Mouse (Mus musculus) neural tube, embryonic 14.5 days (tissue): Measurements from ENCODE around the gene Gm49359. TPM values are rescaled to one million over a fixed set of nuclear protein-coding genes. Genes with fewer than 3 reads are reported as not detected.
A peak's percentile ranks its signal among the peaks of the same experiment; 100 is the strongest.
"Not testable (repeated sequence)": the region's sequence is repeated elsewhere in the genome, so short reads cannot be mapped to it uniquely, and the experiment has no call there.

ENCODE experiments used
- ATAC-seq: fragments of 200-750 bp; cut with Nextera tagmentation; 2 replicates; pipeline ENCODE4 v1.8.0; 2017; ENCODE audit warnings: low read depth, mild to moderate bottlenecking, moderate TSS enrichment, moderate library complexity
- H3K27ac ChIP-seq: fragments of 300-500 bp; sonication (generic); 2 replicates; pipeline ENCODE4 v1.5.1; 2014; ENCODE audit warnings: low read depth, mild to moderate bottlenecking, control low read depth, low read length, moderate library complexity, mixed read lengths
- H3K27me3 ChIP-seq: fragments of 300-500 bp; sonication (generic); 2 replicates; pipeline ENCODE4 v1.6.1; 2014; ENCODE audit warnings: low read length; ENCODE audit not compliant: control insufficient read depth, insufficient read depth
- H3K36me3 ChIP-seq: fragments of 300-500 bp; sonication (generic); 2 replicates; pipeline ENCODE4 v1.6.1; 2014; ENCODE audit warnings: low read length, mixed read lengths; ENCODE audit not compliant: control insufficient read depth, insufficient read depth
- H3K4me1 ChIP-seq: fragments of 300-500 bp; sonication (generic); 2 replicates; pipeline ENCODE4 v1.6.1; 2014; ENCODE audit warnings: low read length; ENCODE audit not compliant: control insufficient read depth, insufficient read depth
- H3K4me2 ChIP-seq: fragments of 300-500 bp; sonication (generic); 2 replicates; pipeline ENCODE4 v1.6.1; 2014; ENCODE audit warnings: mild to moderate bottlenecking, low read depth, low read length, control low read depth
- H3K4me3 ChIP-seq: fragments of 300-500 bp; sonication (generic); 2 replicates; pipeline ENCODE4 v1.5.1; 2014; ENCODE audit warnings: low read depth, low read length, control low read depth, mixed read lengths
- H3K9ac ChIP-seq: fragments of 300-500 bp; sonication (generic); replicated peaks from 2 replicates; pipeline ENCODE4 v1.6.1; 2014; ENCODE audit warnings: low read depth, mild to moderate bottlenecking, control low read depth, low read length, mixed read lengths
- H3K9me3 ChIP-seq: fragments of 300-500 bp; sonication (generic); 2 replicates; pipeline ENCODE4 v1.6.1; 2016; ENCODE audit warnings: low read length; ENCODE audit not compliant: control insufficient read depth
- WGBS: fragments of 180-500 bp; shearing (Covaris S2); extraction: QIAGEN DNeasy Blood & Tissue Kit; methylation state at CpG from one replicate; pipeline ENCODE4 v1.1.7; 2014; 5-methylcytosine and 5-hydroxymethylcytosine counted together
- microRNA-seq: library from miRNA; unstranded; fragments of <30 nt; microRNA quantifications from one replicate; pipeline ENCODE4, GENCODE M21; 2016
- polyA plus RNA-seq: library from polyadenylated mRNA; unstranded; fragments of >200 nt; fragmentation: Nextera tagmentation; extraction: Ambion mirVana; gene quantifications from 2 replicates; pipeline ENCODE4 v1.2.1, GENCODE M21; 2014

Gene Gm49359
- 17.2 and 19.1 TPM in 2 replicates for polyA plus RNA-seq

DNA sequence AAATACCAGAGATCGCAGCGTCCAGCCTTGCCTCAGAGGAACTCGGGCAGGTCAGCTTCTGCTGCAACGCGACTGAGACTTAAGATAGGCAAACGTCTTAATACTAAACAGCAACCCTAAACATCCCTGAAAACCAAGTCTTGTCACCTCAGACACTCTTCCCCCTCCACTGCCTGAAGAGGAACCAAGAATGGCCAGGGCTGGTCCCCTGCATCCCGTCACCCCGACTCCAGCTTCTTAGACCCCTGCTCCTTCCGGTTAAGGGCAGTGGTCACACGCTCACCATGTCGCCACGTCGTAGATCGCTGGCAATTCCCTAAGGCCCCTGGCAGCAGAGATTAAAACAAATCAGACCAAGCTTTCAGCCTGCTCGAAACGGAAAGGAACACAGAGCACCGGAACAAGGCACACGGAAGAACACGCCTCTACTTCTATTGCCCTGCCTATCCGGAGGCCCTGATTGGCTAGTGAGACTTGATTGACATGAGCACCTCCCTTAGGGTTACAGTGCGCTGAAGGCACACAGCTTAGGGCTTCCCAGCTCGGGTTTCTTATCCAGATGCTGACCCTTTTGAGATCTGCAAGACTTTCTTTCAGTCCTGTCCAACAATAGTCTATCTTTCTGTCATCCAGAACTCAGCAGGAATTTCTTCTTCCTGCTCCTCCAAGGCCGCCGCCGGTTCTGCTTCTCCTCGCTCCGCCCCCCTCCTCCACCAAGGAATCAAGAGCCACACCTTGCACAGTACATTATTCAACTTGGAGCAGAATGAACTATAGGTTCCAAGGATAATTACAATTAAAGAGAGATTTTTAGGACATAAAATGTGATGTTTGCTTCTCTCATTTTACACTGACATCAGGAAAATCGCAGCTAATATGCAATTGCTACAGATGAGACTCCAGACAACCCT, at the start of gene Gm49359:
Gene Gm49359, minus strand, starts transcription at position 409 of the 911 bp plus-strand sequence.
- 1% methylated on average over 28 of the region's 28 CpGs for WGBS
- not testable (repeated sequence) for H3K4me1 ChIP-seq, H3K27me3 ChIP-seq, H3K36me3 ChIP-seq, H3K9me3 ChIP-seq
- Histone ChIP-seq H3K4me2 (peak within 1 kb of the TSS; percentile 38; the same call in 1 of the 2 replicates), H3K27ac (peak within 1 kb of the TSS; percentile 76), H3K9ac (peak within 1 kb of the TSS; percentile 53), H3K4me3 (peak within 1 kb of the TSS; percentile 43)
- ATAC-seq, result peak; percentile 100

DNA sequence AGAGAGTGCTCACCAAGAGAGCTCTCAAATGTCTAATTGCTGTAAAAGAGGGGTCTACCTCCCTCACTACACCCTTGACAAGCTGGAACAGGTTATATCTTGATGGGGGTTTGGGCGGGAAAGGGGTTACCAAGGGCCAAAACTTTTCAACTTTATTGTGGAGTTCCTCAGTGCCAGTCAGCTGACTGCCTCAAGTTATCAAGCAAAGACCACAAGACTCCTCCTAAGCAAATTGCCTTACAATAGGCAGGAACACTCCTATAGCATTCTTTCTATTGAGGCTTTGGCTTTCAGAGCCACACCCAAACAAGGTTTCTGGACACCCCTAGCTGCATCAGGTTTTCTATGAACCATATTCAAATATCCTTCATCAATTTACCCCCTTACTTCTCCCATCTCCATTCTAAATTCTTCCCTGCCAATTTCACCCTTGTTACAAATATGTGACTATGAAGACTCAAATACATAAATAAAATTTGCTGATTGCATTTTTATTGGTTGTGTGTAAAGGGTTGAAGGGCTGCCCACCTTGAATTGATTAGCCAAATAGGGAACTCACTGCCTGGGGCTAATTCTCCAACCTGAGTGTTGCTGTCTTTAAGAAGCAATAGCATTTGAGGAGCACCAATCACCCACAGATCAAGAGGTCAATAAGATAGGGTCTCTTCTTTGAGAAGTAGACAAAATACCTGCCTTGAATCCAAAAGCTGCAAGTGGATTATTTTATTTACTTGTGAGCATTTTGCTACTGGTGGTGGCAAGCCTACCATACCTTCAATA, 44.2 kb upstream of the Gm49359 start:
- H3K36me3 ChIP-seq, H3K4me2 ChIP-seq, H3K9me3 ChIP-seq, H3K27me3 ChIP-seq, ATAC-seq, H3K4me3 ChIP-seq, H3K4me1 ChIP-seq, H3K27ac ChIP-seq, H3K9ac ChIP-seq: not testable (repeated sequence)
- WGBS, result 100% methylated on average over 1 of the region's 1 CpGs

DNA sequence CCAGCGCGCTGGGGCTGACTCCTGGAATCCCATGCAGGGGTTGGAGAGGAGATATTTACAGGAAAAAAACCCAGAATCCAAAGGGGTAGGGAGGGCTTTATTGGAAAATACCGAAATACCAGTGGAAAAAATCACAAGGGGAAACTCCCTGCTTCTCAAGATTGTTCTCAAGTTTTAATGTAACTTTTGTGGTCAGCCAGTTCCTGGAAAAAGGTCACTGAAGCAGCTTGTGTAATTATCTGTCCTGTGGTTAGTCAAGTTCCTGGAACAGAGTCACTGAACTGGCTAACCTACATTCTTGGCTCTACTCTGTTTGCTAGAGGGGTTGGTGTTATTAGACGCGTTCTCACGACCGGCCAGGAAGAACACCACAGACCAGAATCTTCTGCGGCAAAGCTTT, 6.0 kb upstream of the Gm49359 start:
- H3K36me3 ChIP-seq, H3K27ac ChIP-seq, H3K4me3 ChIP-seq, H3K4me1 ChIP-seq, H3K9ac ChIP-seq, ATAC-seq, H3K4me2 ChIP-seq, H3K9me3 ChIP-seq, H3K27me3 ChIP-seq: not testable (repeated sequence)
- WGBS, result 95% methylated on average over 8 of the region's 8 CpGs

DNA sequence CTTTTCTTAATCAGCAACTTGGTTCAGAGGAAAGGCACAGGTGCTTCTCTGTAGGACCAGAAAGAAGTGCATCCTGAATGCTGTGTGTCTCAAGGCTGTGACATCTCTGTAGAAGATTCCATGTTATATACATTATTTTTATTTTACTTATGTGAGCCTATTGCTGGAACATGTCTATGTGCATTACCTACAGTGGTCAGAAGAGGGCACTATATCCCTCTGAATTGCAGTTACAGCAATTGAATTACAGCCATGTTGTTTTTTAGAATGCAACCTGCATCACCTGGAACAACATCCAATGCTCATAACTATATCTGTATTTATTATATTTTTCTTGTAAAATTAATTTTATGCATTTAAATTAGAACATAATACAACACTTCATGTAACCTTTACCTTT, 3.3 kb upstream of the Gm49359 start:
- ATAC-seq, H3K4me2 ChIP-seq, H3K27me3 ChIP-seq, H3K4me3 ChIP-seq, H3K4me1 ChIP-seq, H3K27ac ChIP-seq, H3K9ac ChIP-seq, H3K9me3 ChIP-seq, H3K36me3 ChIP-seq: not testable (repeated sequence)

Small RNAs within 50 kb of the gene (microRNA-seq; reads per million reads assigned to microRNA genes)
- not detected for gene Gm22256

Other genes starting within 250 kb of the Gm49359 start
- gene Gm3604, start 83.7 kb downstream of the Gm49359 start, polyA plus RNA-seq, result 4.1 and 4.4 TPM in 2 replicates
- gene Zfp935, start 91.7 kb upstream of the Gm49359 start, polyA plus RNA-seq, result not detected in 2 replicates
- 13.0 and 13.5 TPM in 2 replicates for gene Zfp934, start 104.4 kb upstream of the Gm49359 start, polyA plus RNA-seq
- gene 6720489N17Rik, start 157.3 kb upstream of the Gm49359 start, polyA plus RNA-seq, result 7.3 and 9.2 TPM in 2 replicates